Mouse (Mus musculus) hematopoietic stem cell, adult 5-6 weeks (primary cell): ENCODE results near the gene Zfp142. TPM values are rescaled to one million over a fixed set of nuclear protein-coding genes. Genes with fewer than 3 reads are reported as not detected.

Source experiments
- ATAC-seq, 2 experiments: fragments of 125-278 bp in 1 of 2; replicated peaks in 1 of 2; 2 replicates each; pipeline ENCODE4 v1.8.0; 2016 to 2017; ENCODE audit warnings: inconsistent platforms in 2 of 2, mild to moderate bottlenecking in 2 of 2, moderate number of reproducible peaks in 2 of 2, low read depth in 1 of 2, moderate TSS enrichment in 1 of 2; ENCODE audit not compliant: low FRiP score in 2 of 2, poor library complexity in 2 of 2, severe bottlenecking in 2 of 2, insufficient read depth in 1 of 2, low TSS enrichment in 1 of 2
- total RNA-seq: library from RNA; stranded (forward); fragments of 172-1452, 232-1000 nt; gene quantifications from 2 replicates; pipeline ENCODE4 v1.2.3, GENCODE M21; 2017

Zfp142 gene
- total RNA-seq, result 10.2 and 18.1 TPM in 2 replicates

- ATAC-seq, result peak; percentile 97 to 98
These were observed at the start of gene Zfp142, which contains the start of gene Bcs1l for GRCm38 (mm10) chr1:74587773-74588445. TSS of gene Zfp142 (minus strand) at chr1:74588246. TSS of gene Bcs1l (plus strand) at chr1:74588289.

- ATAC-seq, result peak in 1 of 2 experiments; percentile 36; a peak in 1 of 4 replicates
These were observed 44.7 kb upstream of the Zfp142 start for GRCm38 (mm10) chr1:74632734-74633133.

DNA sequence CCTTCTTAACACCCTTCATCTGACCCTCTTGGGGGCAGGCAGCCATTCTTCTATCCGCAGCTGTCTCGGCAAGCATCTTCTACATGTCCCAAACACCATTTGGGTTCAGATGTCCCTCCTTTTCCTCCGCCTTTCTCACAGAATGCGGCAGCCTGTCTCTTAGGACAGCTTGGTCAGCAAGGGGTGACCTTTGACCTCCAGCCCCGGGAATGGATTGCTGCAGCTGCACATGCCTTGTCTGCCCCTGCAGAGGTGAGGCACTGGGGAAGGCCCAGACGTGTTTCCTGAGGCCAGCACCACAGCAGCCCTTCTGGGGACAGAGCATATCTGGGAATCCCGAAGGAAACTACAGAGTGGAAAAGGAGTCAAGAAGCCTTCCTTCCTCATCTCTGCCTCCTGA is 40.0 kb upstream of the Zfp142 start:
- no peak for ATAC-seq

GRCm38 (mm10) chr1:74626076-74626475 is 38.0 kb upstream of the Zfp142 start:
- no peak for ATAC-seq

DNA sequence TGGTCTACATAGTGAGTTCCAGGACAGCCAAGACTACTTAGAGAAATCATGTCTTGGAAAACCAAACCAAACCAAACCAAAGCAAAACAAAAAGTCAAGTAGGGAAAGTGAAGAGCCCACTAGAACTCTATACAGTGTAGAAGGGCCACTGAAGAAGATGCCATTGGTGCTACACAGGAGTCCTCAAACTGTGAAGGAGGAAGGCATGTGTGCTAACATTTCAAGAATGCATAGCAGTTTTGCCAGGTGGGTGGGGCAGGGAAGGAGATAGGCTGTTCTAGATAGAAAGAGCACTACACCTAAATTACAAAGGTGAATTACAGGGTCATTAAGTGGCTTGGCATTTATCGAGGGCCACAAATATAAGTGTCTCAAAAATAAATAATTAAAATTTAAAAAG is 36.1 kb upstream of the Zfp142 start:
- ATAC-seq, result no peak

- peak; percentile 96 to 97 for ATAC-seq
These were observed 13.4 kb upstream of the Zfp142 start, which contains the start of the genes Rnf25 and Stk36 for GRCm38 (mm10) chr1:74601267-74601962. TSS of gene Rnf25 (minus strand) at chr1:74601397. TSS of gene Stk36 (plus strand) at chr1:74601445.

DNA sequence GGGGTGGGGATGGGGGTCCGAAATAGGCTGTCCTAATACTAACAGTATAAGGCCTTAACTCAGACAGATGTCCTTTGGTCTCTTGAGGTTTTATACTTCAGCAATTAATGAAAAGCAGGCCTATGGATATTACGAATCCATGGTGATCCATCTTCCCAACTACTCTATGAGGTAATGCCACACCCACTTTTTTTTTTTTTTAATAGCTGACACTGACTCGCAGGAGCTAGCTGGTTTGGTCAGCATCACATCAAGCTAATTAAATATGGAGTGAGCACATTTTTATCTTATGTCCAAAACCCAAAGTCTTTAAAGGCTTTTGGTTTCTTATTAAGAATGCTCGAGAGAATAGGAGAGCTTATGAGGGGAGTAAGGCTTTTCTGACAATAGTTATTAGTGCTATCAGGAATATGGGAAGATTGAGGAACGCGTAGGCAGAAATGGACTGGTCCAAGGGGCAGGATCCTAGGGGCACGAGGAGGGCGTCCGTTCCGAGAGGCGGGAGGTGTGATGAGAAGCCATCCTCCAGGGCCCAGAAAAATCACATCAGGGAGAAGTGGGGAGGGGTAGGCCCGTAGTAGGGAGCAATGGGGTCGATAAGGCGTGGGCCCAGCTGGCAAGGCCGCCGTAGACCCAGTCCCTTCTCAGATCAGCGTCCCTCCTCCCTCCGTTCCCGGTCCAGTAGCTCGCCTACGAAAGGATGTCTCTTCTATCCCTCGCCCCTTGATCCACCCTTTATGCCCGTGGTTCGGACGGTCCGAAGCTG is 12.6 kb upstream of the Zfp142 start:
- peak; percentile 29 to 54 for ATAC-seq

- ATAC-seq, result peak; percentile 83 to 85
These were observed 6.4 kb upstream of the Zfp142 start for GRCm38 (mm10) chr1:74594434-74594833.

DNA sequence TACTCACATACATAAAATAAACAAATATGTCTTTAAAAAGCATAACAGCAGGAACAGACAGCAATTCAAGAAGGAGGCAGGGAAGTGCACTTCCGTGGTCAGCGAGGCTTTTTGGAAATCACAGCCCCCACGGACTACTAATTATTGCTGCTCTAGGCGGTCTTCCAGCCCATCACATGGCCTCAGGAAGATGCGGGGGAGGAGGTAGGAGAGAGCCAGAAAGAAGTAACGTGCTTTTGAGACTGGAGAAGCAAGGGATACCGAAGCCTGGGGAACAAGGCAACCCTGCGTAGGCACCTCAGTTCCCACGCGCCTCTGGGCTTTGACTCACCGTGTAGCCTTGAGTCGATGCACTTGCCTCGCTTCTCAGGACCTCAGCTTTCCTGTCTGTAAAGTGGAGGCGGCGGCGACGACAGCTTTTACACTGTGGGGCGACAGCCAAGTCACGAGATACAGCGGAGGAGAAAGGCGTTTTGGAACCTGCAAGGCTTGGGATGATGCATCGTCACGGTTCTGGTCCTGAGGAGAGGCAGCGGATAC is 743 bp downstream of the Zfp142 start:
- no peak for ATAC-seq

DNA sequence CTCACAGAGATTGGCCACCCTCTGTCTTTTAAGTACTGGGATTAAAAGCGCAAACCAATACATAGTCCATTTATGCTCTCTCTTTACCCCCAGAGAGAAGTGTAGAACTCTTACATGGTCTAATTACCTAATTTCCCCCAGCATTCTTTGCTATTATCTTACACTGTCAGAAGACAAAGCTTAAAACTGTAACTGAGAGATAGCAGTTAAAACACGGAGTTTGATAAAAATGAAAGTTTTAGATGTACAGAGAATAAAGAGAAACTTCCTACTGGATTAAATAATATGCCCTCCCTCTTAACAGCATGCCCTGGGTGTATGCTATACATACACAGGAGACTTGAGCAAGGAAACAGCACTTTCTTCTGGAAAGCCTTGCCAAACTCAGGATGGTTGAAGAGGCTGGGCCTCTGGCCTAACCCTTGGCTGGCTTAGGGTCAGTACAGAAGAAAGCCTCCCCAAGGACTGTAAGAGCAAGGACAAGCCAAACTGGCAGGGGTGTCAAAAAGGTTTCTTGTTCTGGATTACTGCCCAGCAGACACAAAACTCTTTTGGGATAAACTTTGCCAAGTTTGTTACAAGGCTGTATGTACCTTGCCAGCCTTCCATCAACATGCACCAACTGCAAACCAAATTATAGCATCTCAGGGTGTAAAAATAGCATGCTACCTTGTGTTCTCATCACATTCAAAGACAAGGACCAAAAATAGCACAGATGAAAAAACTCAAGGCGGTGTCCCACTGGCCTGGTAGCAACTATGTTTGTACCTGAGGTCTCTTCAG is 3.2 kb downstream of the Zfp142 start:
- no peak for ATAC-seq

GRCm38 (mm10) chr1:74582621-74583020 is 5.4 kb downstream of the Zfp142 start:
- no peak for ATAC-seq

GRCm38 (mm10) chr1:74569739-74570719 is 18.0 kb downstream of the Zfp142 start:
- no peak for ATAC-seq

DNA sequence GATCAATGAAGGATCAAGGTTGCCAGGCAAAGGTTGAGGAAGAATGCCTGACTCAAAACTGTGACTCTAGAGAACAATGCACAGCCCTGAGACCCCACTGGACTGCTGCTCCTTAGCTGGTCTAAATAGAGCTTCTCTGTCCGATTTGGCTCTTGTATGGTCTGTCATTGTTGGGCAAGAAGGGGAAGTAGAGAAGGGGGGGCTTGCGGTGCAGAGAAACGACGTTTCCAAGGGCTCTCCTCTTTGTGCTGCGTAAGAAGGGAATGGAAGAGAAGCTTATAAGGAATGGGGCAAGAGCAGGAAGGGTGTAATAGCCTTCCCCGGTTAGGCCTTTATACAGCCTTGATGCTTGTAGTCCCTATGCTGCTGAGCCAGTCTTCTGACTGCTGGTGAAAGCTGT is 22.2 kb downstream of the Zfp142 start:
- no peak for ATAC-seq

GRCm38 (mm10) chr1:74559061-74559460 is 29.0 kb downstream of the Zfp142 start:
- ATAC-seq, result no peak

- no peak for ATAC-seq
These were observed 43.9 kb downstream of the Zfp142 start, which contains the start of gene Usp37 for GRCm38 (mm10) chr1:74544184-74544583. TSS of gene Usp37 (minus strand) at chr1:74544284.

GRCm38 (mm10) chr1:74542451-74542961 is 45.5 kb downstream of the Zfp142 start, which contains the start of gene Plcd4:
TSS of gene Plcd4 (plus strand) at chr1:74542888.
- ATAC-seq, result no peak
